Mouse (Mus musculus) heart, embryonic 16.5 days (tissue): ENCODE data around the gene Hist1h3f. TPM values are rescaled to one million over a fixed set of nuclear protein-coding genes. Genes with fewer than 3 reads are reported as not detected.
"Not testable (repeated sequence)": the region's sequence is repeated elsewhere in the genome, so short reads cannot be mapped to it uniquely, and the experiment has no call there.

Source experiments
- ATAC-seq: fragments of 200-750 bp; cut with Nextera tagmentation; replicated peaks from 2 replicates; pipeline ENCODE4 v1.8.0; 2017; ENCODE audit warnings: moderate number of reproducible peaks; ENCODE audit not compliant: insufficient read depth, low FRiP score; ENCODE audit errors: extremely low read depth
- H3K27ac ChIP-seq: fragments of 300-500 bp; sonication (generic); 2 replicates; pipeline ENCODE4 v1.5.1; 2014; ENCODE audit warnings: mild to moderate bottlenecking, low read length, control low read depth, moderate library complexity
- H3K27me3 ChIP-seq: fragments of 300-500 bp; sonication (generic); 2 replicates; pipeline ENCODE4 v1.6.1; 2014; ENCODE audit warnings: low read length, mixed read lengths; ENCODE audit not compliant: control insufficient read depth, insufficient read depth
- H3K36me3 ChIP-seq: fragments of 300-500 bp; sonication (generic); 2 replicates; pipeline ENCODE4 v1.6.1; 2014; ENCODE audit not compliant: control insufficient read depth, insufficient read depth
- H3K4me1 ChIP-seq: fragments of 300-500 bp; sonication (generic); 2 replicates; pipeline ENCODE4 v1.6.1; 2014; ENCODE audit warnings: low read length, mixed read lengths; ENCODE audit not compliant: control insufficient read depth, insufficient read depth
- H3K4me2 ChIP-seq: fragments of 300-500 bp; sonication (generic); 2 replicates; pipeline ENCODE4 v1.6.1; 2014; ENCODE audit warnings: low read depth, mild to moderate bottlenecking, control low read depth, low read length
- H3K4me3 ChIP-seq: fragments of 300-500 bp; sonication (generic); 2 replicates; pipeline ENCODE4 v1.5.1; 2014; ENCODE audit warnings: mild to moderate bottlenecking, control low read depth, low read length
- H3K9ac ChIP-seq: fragments of 300-500 bp; sonication (generic); 2 replicates; pipeline ENCODE4 v1.6.1; 2014; ENCODE audit warnings: low read length, control low read depth
- H3K9me3 ChIP-seq: fragments of 300-500 bp; sonication (generic); replicated peaks from 2 replicates; pipeline ENCODE4 v1.6.1; 2016; ENCODE audit warnings: low read length; ENCODE audit not compliant: control insufficient read depth
- WGBS: fragments of 180-500 bp; shearing (Covaris S2); extraction: QIAGEN DNeasy Blood & Tissue Kit; methylation state at CpG from one replicate; pipeline ENCODE4 v1.1.7; 2014; 5-methylcytosine and 5-hydroxymethylcytosine counted together
- polyA plus RNA-seq: library from polyadenylated mRNA; unstranded; fragments of >200 nt; fragmentation: Nextera tagmentation; extraction: Ambion mirVana; gene quantifications from 2 replicates; pipeline ENCODE4 v1.2.1, GENCODE M21; 2015

Hist1h3f gene
- polyA plus RNA-seq, 1 experiment from 2014 or later = 0.20 TPM

DNA sequence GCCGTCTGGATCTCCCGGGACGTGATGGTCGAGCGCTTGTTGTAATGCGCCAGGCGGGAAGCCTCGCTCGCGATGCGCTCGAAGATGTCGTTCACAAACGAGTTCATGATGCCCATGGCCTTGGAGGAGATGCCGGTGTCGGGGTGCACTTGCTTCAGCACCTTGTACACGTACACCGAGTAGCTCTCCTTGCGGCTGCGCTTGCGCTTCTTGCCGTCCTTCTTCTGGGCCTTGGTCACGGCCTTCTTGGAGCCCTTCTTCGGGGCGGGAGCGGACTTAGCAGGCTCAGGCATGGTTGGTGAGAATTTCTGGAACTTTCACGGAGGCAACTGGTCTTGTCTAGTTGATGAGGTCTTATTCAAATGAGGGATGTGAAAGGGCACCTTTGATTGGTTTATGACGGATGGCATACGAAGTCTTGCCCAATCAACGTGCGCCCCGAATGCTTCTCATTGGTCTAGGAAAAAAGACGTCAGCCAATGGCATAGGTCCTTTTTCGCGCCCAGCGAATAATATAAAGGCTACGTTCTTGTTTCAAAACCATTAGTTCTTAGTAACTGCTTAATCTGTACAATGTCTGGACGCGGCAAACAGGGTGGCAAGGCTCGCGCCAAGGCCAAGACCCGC lies 30.2 kb downstream of the Hist1h3f start, which contains the start of the genes Hist1h2bf and Hist1h2ad:
Gene Hist1h2bf, minus strand, starts transcription at position 299 of the 627 bp plus-strand sequence.
Gene Hist1h2ad, plus strand, starts transcription at position 484 of the 627 bp plus-strand sequence.
- Histone ChIP-seq H3K9ac (peak within 1 kb of the TSS; percentile 76), H3K27ac (peak within 1 kb of the TSS; percentile 83), H3K4me3 (peak within 1 kb of the TSS; percentile 47), H3K4me1 (peaks cover 30% of the 10 kb centered on the region), H3K4me2 (peak within 1 kb of the TSS; percentile 77)
- not testable (repeated sequence) for H3K27me3 ChIP-seq, H3K9me3 ChIP-seq, H3K36me3 ChIP-seq
- peak; percentile 84 for ATAC-seq
- 2% methylated on average over 26 of the region's 42 CpGs for WGBS

DNA sequence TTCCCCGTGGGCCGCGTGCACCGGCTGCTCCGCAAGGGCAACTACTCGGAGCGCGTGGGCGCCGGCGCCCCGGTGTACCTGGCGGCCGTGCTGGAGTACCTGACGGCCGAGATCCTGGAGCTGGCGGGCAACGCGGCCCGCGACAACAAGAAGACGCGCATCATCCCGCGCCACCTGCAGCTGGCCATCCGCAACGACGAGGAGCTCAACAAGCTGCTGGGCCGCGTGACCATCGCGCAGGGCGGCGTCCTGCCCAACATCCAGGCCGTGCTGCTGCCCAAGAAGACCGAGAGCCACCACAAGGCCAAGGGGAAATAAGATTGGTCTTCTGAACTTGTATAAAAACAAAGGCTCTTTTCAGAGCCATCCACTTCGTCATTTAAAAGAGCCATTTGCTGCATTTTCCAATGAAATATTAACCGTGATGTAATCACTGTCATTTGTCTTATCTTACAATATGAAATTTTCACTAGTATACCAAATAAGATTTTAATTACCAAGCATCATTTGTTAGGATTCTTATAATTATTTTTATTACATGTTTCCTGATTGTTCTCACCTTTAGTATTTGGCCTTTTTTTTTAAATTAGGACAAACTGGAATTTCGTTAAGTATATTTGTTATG lies 30.8 kb downstream of the Hist1h3f start:
- 3% methylated on average over 8 of the region's 39 CpGs for WGBS

DNA sequence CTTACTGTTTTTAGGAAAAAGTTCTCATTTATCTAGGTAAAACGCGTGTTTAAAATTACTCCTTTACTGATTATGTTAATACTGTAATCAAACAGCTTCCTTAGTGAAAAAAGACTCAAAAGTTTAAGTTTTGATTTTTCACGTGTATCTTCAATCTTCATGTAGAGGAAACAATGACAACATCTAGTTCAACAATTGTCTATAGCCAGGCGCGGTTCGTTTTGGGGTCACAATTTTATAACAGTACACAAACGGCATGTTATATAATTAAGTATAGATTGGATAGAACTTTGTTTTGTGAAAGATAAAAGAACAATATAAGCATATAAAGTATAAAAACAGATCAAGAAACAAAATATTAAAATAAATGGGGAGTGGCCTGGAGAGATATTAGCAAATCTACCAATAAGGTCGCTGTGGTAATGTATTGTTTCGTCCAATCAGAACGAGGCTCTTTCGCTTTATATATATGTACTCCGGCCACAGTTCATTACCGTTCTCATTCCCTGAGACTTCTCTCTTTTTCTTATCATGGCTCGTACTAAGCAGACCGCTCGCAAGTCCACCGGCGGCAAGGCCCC lies 31.5 kb downstream of the Hist1h3f start, which contains the start of gene Hist1h3d:
Gene Hist1h3d, plus strand, starts transcription at position 493 of the 581 bp plus-strand sequence.
- Histone ChIP-seq H3K4me3 (peak within 1 kb of the TSS; percentile 52), H3K4me1 (peaks cover 26% of the 10 kb centered on the region), H3K36me3 (no peaks in the 10 kb centered on the region), H3K9me3 (no peaks in the 10 kb centered on the region), H3K27me3 (no peaks in the 10 kb centered on the region), H3K4me2 (peak within 1 kb of the TSS; percentile 62), H3K9ac (peak within 1 kb of the TSS; percentile 72), H3K27ac (peak within 1 kb of the TSS; percentile 82)
- peak; percentile 37 for ATAC-seq
- 2% methylated on average over 17 of the region's 18 CpGs for WGBS

More for the DNA sequence above, 30.8 kb downstream of the Hist1h3f start:
- Histone ChIP-seq H3K9ac (peak overlapping the region; percentile 57; the same call in 1 of the 2 replicates), H3K27ac (peak overlapping the region; percentile 83), H3K4me1 (peaks cover 30% of the 10 kb centered on the region), H3K4me3 (peak overlapping the region; percentile 41), H3K4me2 (peak overlapping the region; percentile 77)
- H3K9me3 ChIP-seq, H3K36me3 ChIP-seq, H3K27me3 ChIP-seq, ATAC-seq: not testable (repeated sequence)

DNA sequence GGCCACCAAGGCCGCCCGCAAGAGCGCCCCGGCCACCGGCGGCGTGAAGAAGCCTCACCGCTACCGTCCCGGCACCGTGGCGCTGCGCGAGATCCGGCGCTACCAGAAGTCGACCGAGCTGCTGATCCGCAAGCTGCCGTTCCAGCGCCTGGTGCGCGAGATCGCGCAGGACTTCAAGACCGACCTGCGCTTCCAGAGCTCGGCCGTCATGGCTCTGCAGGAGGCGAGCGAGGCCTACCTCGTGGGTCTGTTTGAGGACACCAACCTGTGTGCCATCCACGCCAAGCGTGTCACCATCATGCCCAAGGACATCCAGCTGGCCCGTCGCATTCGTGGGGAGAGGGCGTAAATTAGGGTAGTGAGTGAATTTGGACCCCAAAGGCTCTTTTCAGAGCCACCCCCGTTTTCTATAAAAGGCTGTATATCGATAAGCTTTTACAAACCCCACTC lies 32.0 kb downstream of the Hist1h3f start:
- not testable (repeated sequence) for H3K9me3 ChIP-seq, H3K27me3 ChIP-seq, H3K36me3 ChIP-seq, ATAC-seq
- peak overlapping the region; percentile 72 for H3K9ac ChIP-seq
- peak overlapping the region; percentile 52 for H3K4me3 ChIP-seq
- 2% methylated on average over 13 of the region's 40 CpGs for WGBS
- H3K27ac ChIP-seq = peak overlapping the region; percentile 66
- peaks cover 26% of the 10 kb centered on the region for H3K4me1 ChIP-seq
- H3K4me2 ChIP-seq = peak overlapping the region; percentile 62

DNA sequence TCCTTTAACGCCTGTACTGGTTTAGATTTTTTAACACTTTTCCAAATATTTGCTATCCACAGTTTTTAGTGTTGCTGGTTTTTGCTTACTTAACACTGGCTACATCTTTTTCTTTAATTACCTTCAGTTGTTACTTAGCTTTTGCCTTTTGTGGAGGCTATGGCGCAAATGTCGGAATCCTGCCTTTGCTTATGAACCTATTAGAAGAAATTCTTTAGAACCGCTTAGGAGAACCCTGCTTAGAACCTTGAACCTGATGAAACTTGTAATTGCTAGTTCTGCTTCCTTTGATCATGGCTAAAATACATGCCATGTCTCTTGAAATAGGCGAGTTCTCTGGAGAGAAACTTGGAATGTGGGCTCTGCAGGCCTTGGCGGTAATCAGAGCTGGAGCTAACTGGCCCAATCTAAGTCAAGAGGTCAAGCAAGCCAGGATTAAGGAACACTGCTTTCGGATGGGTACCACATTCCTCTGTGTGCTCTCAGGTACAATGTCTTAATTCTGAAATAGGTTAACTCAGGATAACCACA lies 32.6 kb downstream of the Hist1h3f start:
- Histone ChIP-seq H3K4me1 (peaks cover 26% of the 10 kb centered on the region), H3K36me3 (no peaks in the 10 kb centered on the region), H3K9ac (peak overlapping the region; percentile 72), H3K4me3 (peak overlapping the region; percentile 52), H3K9me3 (no peaks in the 10 kb centered on the region), H3K27me3 (no peaks in the 10 kb centered on the region), H3K4me2 (peak overlapping the region; percentile 62), H3K27ac (peak overlapping the region; percentile 66)
- ATAC-seq = no peak
- 23% methylated on average over 7 of the region's 7 CpGs for WGBS

DNA sequence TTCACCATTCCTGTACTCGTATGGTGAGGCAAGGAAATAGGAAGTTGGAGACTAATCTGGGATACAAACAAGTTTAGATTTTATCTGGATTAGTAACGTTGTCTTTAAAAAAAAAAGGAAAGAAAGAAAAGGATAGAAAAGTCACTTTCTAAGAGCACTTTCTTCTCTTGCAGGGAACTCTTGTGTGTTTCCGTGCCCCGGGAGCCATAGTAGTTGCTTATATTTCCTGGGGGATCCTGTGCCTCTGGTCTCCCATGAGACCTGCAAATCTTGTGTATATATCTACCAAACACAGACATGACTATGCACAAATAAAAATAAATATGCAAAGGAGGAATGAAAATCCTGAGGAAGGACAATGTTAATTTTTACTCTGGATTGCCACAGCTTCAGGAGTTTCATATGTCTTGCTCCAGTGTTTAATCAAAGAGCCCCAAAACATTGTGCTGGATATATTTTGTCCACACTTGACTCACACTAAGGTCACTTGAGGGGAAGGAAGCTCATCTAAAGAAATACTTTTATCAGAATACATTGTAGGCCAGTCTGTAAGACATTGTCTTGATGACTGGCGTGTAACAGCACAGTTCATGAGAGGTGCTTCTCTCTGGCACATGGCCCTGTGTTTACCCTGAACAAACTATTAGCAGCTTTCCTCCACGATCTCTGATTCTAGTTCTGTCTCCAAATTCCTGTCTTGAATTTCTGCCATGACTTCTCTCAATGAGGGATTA lies 33.2 kb downstream of the Hist1h3f start:
- peaks cover 27% of the 10 kb centered on the region for H3K4me1 ChIP-seq
- peak overlapping the region; percentile 52 for H3K4me3 ChIP-seq
- H3K9me3 ChIP-seq = no peaks in the 10 kb centered on the region
- peak overlapping the region; percentile 72; the same call in 1 of the 2 replicates for H3K9ac ChIP-seq
- peak overlapping the region; percentile 66 for H3K27ac ChIP-seq
- 56% methylated on average over 6 of the region's 6 CpGs for WGBS
- no peak for ATAC-seq
- H3K4me2 ChIP-seq = peak overlapping the region; percentile 62
- no peaks in the 10 kb centered on the region for H3K36me3 ChIP-seq
- H3K27me3 ChIP-seq = no peaks in the 10 kb centered on the region

DNA sequence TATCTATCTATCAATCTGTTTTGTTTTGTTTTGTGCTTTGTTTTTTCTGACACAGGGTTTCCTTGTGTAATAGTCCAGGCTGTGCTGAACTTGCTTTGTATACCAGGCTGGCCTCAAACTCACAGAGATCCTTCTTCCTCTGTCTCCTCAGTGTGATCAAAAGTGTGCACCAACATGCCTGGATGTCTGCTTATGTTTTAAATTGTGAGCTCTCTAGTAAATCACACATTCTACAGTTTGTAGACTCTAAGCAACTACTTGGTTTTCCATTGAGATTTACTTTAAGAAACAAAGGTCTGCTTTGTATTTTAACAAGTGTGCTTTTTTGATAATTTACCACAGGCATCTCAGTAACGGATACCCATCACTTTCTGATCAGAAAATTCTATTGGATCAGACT lies 34.0 kb downstream of the Hist1h3f start:
- Histone ChIP-seq H3K4me3 (no peak overlapping the region), H3K4me2 (no peak overlapping the region), H3K4me1 (peaks cover 24% of the 10 kb centered on the region), H3K27me3 (no peaks in the 10 kb centered on the region), H3K9ac (no peak overlapping the region), H3K27ac (no peak overlapping the region), H3K9me3 (no peaks in the 10 kb centered on the region), H3K36me3 (no peaks in the 10 kb centered on the region)
- 95% methylated on average over 1 of the region's 1 CpGs for WGBS
- no peak for ATAC-seq

DNA sequence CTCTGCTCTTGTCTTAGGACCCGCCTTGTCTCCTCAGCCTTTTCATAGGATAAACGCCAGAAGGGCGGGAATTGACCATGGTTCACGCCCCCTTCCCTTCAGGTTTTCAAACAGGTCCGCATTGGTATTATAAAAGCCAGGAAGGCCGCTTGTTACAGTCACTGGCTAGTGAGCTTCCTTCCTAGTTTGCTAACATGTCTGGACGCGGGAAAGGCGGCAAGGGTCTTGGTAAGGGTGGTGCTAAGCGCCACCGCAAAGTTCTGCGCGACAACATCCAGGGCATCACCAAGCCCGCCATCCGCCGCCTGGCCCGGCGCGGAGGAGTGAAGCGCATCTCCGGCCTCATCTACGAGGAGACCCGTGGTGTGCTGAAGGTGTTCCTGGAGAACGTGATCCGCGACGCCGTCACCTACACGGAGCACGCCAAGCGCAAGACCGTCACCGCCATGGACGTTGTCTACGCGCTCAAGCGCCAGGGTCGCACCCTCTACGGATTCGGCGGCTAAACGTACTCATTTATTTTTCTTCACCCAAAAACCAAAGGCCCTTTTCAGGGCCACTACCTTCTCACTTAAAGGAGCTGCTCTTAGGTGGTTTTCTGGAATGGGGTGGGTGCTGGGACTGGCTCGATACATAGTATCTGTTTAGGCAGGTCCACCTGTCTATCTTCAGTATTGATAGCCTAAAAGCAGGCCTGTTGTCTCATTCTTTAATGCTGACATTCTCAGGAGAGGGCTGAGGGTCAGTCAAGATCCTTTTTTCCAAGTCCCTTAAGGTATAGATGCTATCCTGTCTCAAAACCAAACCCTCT lies 37.8 kb downstream of the Hist1h3f start, which contains the start of gene Hist1h4d:
Gene Hist1h4d, plus strand, starts transcription at position 191 of the 811 bp plus-strand sequence.
- H3K27me3 ChIP-seq = no peaks in the 10 kb centered on the region
- WGBS = under 1% methylated on average over 43 of the region's 43 CpGs
- peak within 1 kb of the TSS; percentile 82 for H3K27ac ChIP-seq
- peak within 1 kb of the TSS; percentile 88 for H3K4me2 ChIP-seq
- H3K4me3 ChIP-seq = peak within 1 kb of the TSS; percentile 57
- H3K9ac ChIP-seq = peak within 1 kb of the TSS; percentile 75
- no peaks in the 10 kb centered on the region for H3K36me3 ChIP-seq
- peak; percentile 83 for ATAC-seq
- peaks cover 18% of the 10 kb centered on the region for H3K4me1 ChIP-seq
- no peaks in the 10 kb centered on the region for H3K9me3 ChIP-seq
